Mouse (Mus musculus) stomach, embryonic 15.5 days (tissue): ENCODE measurements around the gene Paqr6. TPM values are rescaled to one million over a fixed set of nuclear protein-coding genes. Genes with fewer than 3 reads are reported as not detected.
"Not testable (repeated sequence)": the region's sequence is repeated elsewhere in the genome, so short reads cannot be mapped to it uniquely, and the experiment has no call there.

Experiments
- ATAC-seq: fragments of 200-750 bp; cut with Nextera tagmentation; 2 replicates; pipeline ENCODE4 v1.8.0; 2017; ENCODE audit warnings: low read depth, moderate number of reproducible peaks, moderate TSS enrichment; ENCODE audit not compliant: insufficient read depth, low FRiP score
- H3K27ac ChIP-seq: fragments of 300-500 bp; sonication (generic); 2 replicates; pipeline ENCODE4 v1.5.1; 2015; ENCODE audit warnings: mild to moderate bottlenecking, inconsistent platforms
- H3K27me3 ChIP-seq: fragments of 300-500 bp; sonication (generic); replicated peaks from 2 replicates; pipeline ENCODE4 v1.6.1; 2015; ENCODE audit warnings: inconsistent platforms
- H3K36me3 ChIP-seq: fragments of 300-500 bp; sonication (generic); 2 replicates; pipeline ENCODE4 v1.6.1; 2015; ENCODE audit warnings: inconsistent platforms
- H3K4me1 ChIP-seq: fragments of 300-500 bp; sonication (generic); 2 replicates; pipeline ENCODE4 v1.6.1; 2015; ENCODE audit warnings: inconsistent platforms
- H3K4me2 ChIP-seq: fragments of 300-500 bp; sonication (generic); 2 replicates; pipeline ENCODE4 v1.6.1; 2015; ENCODE audit warnings: mild to moderate bottlenecking, inconsistent platforms
- H3K4me3 ChIP-seq: fragments of 300-500 bp; sonication (generic); replicated peaks from 2 replicates; pipeline ENCODE4 v1.5.1; 2015; ENCODE audit warnings: inconsistent platforms
- H3K9ac ChIP-seq: fragments of 300-500 bp; sonication (generic); 2 replicates; pipeline ENCODE4 v1.6.1; 2015; ENCODE audit warnings: inconsistent platforms
- H3K9me3 ChIP-seq: fragments of 300-500 bp; sonication (generic); 2 replicates; pipeline ENCODE4 v1.6.1; 2016; ENCODE audit warnings: inconsistent platforms
- WGBS: fragments of 180-500 bp; shearing (Covaris S2); methylation state at CpG from one replicate; pipeline ENCODE4 v1.1.7; 2015; 5-methylcytosine and 5-hydroxymethylcytosine counted together
- polyA plus RNA-seq: library from polyadenylated mRNA; unstranded; fragments of >200 nt; fragmentation: Nextera tagmentation; extraction: Ambion mirVana; gene quantifications from 2 replicates; pipeline ENCODE4 v1.2.1, GENCODE M21; 2015

The Paqr6 gene
- polyA plus RNA-seq, 1 experiment from 2014 or later = 13.3 TPM

DNA sequence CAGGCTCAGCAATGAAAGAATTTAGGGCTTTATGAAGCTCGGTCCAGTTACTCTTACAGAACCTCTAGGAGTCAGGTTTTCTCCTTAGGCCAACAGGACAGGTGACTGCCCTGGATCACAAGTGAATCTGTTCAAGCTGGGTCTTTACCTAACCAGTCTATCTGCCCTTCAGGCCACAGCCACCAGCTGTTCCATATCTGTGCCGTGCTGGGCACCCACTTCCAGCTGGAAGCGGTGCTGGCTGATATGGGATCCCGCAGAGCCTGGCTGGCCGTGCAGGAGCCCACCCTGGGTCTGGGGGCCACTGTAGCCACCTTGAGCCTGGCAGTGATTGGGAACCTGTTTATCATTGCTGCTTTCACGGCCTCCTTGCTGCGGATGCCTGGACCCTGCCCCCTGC lies 3.1 kb downstream of the Paqr6 start:
- H3K27ac ChIP-seq, H3K4me2 ChIP-seq, H3K9me3 ChIP-seq, H3K9ac ChIP-seq, H3K4me3 ChIP-seq, ATAC-seq, H3K36me3 ChIP-seq: not testable (repeated sequence)
- Histone ChIP-seq H3K27me3 (peaks cover 12% of the 10 kb centered on the region), H3K4me1 (peaks cover 12% of the 10 kb centered on the region; the same call in 1 of the 2 replicates)
- 41% methylated on average over 4 of the region's 7 CpGs for WGBS

DNA sequence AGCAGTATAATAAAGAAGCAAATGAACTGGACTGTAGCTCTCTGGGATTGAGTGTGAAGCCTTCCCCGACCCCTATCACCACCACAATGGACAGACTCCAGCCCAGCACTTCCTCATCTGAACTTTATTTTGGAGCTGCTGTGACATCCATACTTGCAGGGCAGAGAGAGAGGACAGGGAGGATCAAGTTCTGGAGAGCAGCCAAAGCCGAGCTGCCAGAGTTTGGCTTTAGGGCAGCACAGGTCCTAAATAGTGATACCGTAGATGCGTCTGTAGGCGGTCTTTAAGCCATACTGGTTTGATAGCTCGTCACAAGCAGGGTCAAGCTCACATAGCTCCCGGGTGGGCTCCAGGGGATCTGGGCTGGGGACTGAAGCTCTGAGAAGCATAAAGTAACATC lies 4.1 kb downstream of the Paqr6 start:
- ATAC-seq, H3K4me3 ChIP-seq: not testable (repeated sequence)
- WGBS = 82% methylated on average over 7 of the region's 7 CpGs

GRCm38 (mm10) chr3:88372643-88373042 lies 8.3 kb downstream of the Paqr6 start, which contains the start of gene Bglap3:
Gene Bglap3, minus strand, starts transcription at chr3:88372743.
- not testable (repeated sequence) for H3K36me3 ChIP-seq, H3K27me3 ChIP-seq, H3K4me1 ChIP-seq, H3K9ac ChIP-seq, H3K9me3 ChIP-seq, ATAC-seq, H3K4me2 ChIP-seq, H3K27ac ChIP-seq, H3K4me3 ChIP-seq
- WGBS = 90% methylated on average over 9 of the region's 9 CpGs

More for the DNA sequence above, 4.1 kb downstream of the Paqr6 start:
- not testable (repeated sequence) for H3K9ac ChIP-seq, H3K36me3 ChIP-seq, H3K9me3 ChIP-seq, H3K4me2 ChIP-seq, H3K27ac ChIP-seq
- H3K4me1 ChIP-seq = peaks cover 12% of the 10 kb centered on the region; the same call in 1 of the 2 replicates
- H3K27me3 ChIP-seq = peaks cover 12% of the 10 kb centered on the region

DNA sequence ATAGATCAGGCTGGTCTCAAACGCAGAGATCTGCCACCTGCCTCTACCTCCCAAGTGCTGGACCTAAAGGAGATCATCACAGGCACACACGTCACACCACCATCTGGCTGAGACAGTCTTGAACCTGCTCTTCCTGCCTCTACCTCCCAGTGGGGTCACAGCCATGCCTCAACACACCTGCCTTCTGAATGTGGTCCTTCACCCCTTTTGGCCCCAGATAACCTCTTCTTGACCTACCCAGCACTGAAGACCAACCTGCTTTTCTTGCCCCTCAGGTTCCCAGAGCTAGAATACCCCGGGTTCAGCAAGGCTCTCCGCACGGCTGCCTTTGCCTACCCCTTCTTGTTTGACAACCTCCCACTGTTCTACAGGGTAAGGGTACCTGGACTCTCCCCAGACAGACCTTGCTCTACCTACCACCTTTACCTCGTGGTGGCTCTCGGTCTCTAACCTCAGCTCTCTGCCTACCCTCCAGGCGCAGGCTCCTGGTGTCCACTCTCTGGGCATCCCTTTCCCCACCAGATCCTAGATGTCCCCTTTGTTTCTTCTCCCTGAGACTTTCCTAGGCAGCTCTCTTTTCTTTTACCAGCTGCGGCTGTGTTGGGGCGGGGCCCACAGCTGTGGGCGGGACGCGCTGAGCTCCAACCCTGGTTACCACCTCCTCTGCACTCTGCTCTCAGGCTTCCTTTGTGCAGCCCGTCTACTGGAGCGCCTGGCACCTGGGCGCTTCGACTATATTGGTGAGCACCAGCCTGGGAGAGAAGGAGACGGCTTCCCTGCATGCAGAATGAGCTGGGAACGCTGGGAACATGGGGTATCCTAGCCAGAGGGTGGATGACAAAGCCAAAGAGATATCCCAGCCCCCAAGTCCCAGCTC lies 11.6 kb downstream of the Paqr6 start:
- H3K9me3 ChIP-seq, H3K36me3 ChIP-seq, H3K9ac ChIP-seq, H3K27me3 ChIP-seq, H3K4me1 ChIP-seq: not testable (repeated sequence)
- Histone ChIP-seq H3K27ac (peak overlapping the region; percentile 26; the same call in 1 of the 2 replicates), H3K4me3 (peak overlapping the region; percentile 17), H3K4me2 (peak overlapping the region; percentile 53)
- ATAC-seq = peak; percentile 90
- WGBS = 10% methylated on average over 19 of the region's 19 CpGs

GRCm38 (mm10) chr3:88376644-88377043 lies 12.3 kb downstream of the Paqr6 start:
- H3K27ac ChIP-seq, H3K9ac ChIP-seq, ATAC-seq, H3K27me3 ChIP-seq, H3K9me3 ChIP-seq, H3K4me1 ChIP-seq, H3K36me3 ChIP-seq: not testable (repeated sequence)
- 23% methylated on average over 6 of the region's 7 CpGs for WGBS
- H3K4me2 ChIP-seq = peak overlapping the region; percentile 53
- H3K4me3 ChIP-seq = peak overlapping the region; percentile 17

- not testable (repeated sequence) for H3K4me3 ChIP-seq, H3K9me3 ChIP-seq, H3K9ac ChIP-seq, H3K4me1 ChIP-seq, H3K27ac ChIP-seq, H3K36me3 ChIP-seq, H3K4me2 ChIP-seq, H3K27me3 ChIP-seq, ATAC-seq
- 78% methylated on average over 5 of the region's 5 CpGs for WGBS
Measured at GRCm38 (mm10) chr3:88378599-88378998, 14.2 kb downstream of the Paqr6 start, which contains the start of gene Bglap2. Gene Bglap2, minus strand, starts transcription at chr3:88378699.

GRCm38 (mm10) chr3:88381389-88382315 lies 17.3 kb downstream of the Paqr6 start:
- H3K4me1 ChIP-seq, H3K9ac ChIP-seq, H3K36me3 ChIP-seq, H3K27me3 ChIP-seq, H3K9me3 ChIP-seq: not testable (repeated sequence)
- Histone ChIP-seq H3K27ac (peak overlapping the region; percentile 57; the same call in 1 of the 2 replicates), H3K4me3 (peak overlapping the region; percentile 19), H3K4me2 (peak overlapping the region; percentile 52)
- peak; percentile 84 for ATAC-seq
- 7% methylated on average over 20 of the region's 22 CpGs for WGBS

DNA sequence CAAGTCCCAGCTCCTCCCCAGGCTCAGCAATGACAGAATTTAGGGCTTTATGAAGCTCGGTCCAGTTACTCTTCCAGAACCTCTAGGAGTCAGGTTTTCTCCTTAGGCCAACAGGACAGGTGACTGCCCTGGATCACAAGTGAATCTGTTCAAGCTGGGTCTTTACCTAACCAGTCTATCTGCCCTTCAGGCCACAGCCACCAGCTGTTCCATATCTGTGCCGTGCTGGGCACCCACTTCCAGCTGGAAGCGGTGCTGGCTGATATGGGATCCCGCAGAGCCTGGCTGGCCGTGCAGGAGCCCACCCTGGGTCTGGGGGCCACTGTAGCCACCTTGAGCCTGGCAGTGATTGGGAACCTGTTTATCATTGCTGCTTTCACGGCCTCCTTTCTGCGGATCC lies 18.0 kb downstream of the Paqr6 start:
- not testable (repeated sequence) for H3K9me3 ChIP-seq, H3K4me2 ChIP-seq, H3K36me3 ChIP-seq, H3K27me3 ChIP-seq, H3K9ac ChIP-seq, ATAC-seq, H3K27ac ChIP-seq, H3K4me3 ChIP-seq, H3K4me1 ChIP-seq
- WGBS = 45% methylated on average over 3 of the region's 7 CpGs

DNA sequence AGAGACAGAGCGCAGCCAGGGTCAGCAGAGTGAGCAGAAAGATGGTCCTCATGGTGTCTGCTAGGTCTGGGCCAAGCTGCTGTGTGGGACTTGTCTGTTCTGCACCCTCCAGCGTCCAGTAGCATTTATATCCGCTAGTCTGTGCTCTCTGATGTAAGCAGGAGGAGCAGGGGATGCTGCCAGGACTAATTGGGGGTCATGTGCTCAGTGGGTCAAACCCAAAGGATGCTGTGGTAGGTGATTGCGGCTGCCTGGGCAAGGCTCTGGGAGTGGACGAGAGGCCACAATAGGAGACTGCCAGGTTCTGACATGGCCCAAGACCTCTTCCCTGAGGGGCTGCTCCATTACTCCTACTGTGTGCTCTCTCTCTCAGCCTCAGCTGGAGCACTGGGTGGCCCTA lies 20.0 kb downstream of the Paqr6 start, which contains the start of gene Bglap:
Gene Bglap (minus strand): TSS at position 101 of the 400 bp plus-strand sequence.
- H3K36me3 ChIP-seq = no peaks in the 10 kb centered on the region
- no peaks in the 10 kb centered on the region for H3K9me3 ChIP-seq
- no peak within 1 kb of the TSS for H3K4me3 ChIP-seq
- no peak within 1 kb of the TSS for H3K27ac ChIP-seq
- H3K4me2 ChIP-seq = no peak within 1 kb of the TSS
- H3K9ac ChIP-seq = no peak within 1 kb of the TSS
- H3K27me3 ChIP-seq = no peaks in the 10 kb centered on the region
- no peak for ATAC-seq
- 79% methylated on average over 5 of the region's 5 CpGs for WGBS
- no peaks in the 10 kb centered on the region; the same call in 1 of the 2 replicates for H3K4me1 ChIP-seq

- WGBS = 77% methylated on average over 9 of the region's 9 CpGs
- no peaks in the 10 kb centered on the region for H3K9me3 ChIP-seq
- no peak overlapping the region for H3K9ac ChIP-seq
- H3K36me3 ChIP-seq = peaks cover 10% of the 10 kb centered on the region; the same call in 1 of the 2 replicates
- no peaks in the 10 kb centered on the region for H3K4me1 ChIP-seq
- no peak for ATAC-seq
- no peak overlapping the region for H3K27ac ChIP-seq
- no peaks in the 10 kb centered on the region for H3K27me3 ChIP-seq
- H3K4me3 ChIP-seq = no peak overlapping the region
- H3K4me2 ChIP-seq = no peak overlapping the region
Measured at GRCm38 (mm10) chr3:88393776-88394375, 29.5 kb downstream of the Paqr6 start.

- Histone ChIP-seq H3K36me3 (peaks cover 12% of the 10 kb centered on the region; the same call in 1 of the 2 replicates), H3K9ac (no peak overlapping the region), H3K27ac (no peak overlapping the region), H3K9me3 (no peaks in the 10 kb centered on the region), H3K4me1 (no peaks in the 10 kb centered on the region), H3K4me2 (no peak overlapping the region), H3K27me3 (no peaks in the 10 kb centered on the region), H3K4me3 (no peak overlapping the region)
- no peak for ATAC-seq
- 89% methylated on average over 6 of the region's 6 CpGs for WGBS
Measured at GRCm38 (mm10) chr3:88395288-88395687, 30.9 kb downstream of the Paqr6 start.
